Mouse (Mus musculus) heart, adult 18-20 months (tissue): ENCODE measurements around the gene Plxnb1. TPM values are rescaled to one million over a fixed set of nuclear protein-coding genes. Genes with fewer than 3 reads are reported as not detected.

ENCODE experiments used
- DNase-seq, 2 experiments: peaks; one replicate each; pipeline ENCODE4 v3.0.0; 2021 to 2022; ENCODE audit warnings: mixed read lengths in 1 of 2
- total RNA-seq, 2 experiments: library from RNA; stranded (reverse); gene quantifications; 2 replicates each; pipeline ENCODE4 v1.2.3; 2021

The Plxnb1 gene
- total RNA-seq, 2 experiments from 2014 or later = 21.1 to 21.5 TPM

DNA sequence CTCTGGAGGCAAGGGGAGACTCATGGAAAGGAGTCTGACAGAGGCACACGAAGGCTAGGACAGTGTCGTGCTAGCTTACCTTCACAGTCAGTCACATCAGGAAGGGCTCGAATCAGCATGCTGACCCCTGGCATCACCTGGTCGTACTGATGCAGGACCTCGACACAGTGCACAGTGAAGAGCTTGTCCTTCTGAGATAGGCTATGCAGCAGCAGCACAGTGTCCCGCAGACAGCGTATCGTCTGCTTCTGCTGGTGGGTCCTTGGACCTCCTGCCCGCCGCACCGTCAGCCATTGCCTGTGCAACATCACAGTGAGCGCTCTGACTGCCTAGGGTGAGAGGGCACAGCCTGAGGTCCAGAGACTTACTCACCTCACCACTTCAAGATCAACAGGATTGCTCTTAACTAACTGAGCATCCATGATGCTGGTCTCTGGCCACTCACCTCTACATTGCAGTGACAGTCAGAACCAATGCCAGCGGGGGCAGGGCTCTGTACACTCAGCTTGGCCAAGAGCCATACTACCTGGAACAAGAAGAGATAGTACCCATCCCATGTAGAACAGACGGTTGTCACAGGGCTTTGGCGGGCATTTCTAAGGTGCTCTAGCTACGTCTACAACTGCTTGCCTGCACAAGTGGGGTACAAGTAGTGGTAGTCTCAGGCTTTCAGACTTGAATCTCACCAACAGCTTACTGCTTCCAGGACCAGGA lies 34.8 kb upstream of the Plxnb1 start:
- no peak for DNase-seq

DNA sequence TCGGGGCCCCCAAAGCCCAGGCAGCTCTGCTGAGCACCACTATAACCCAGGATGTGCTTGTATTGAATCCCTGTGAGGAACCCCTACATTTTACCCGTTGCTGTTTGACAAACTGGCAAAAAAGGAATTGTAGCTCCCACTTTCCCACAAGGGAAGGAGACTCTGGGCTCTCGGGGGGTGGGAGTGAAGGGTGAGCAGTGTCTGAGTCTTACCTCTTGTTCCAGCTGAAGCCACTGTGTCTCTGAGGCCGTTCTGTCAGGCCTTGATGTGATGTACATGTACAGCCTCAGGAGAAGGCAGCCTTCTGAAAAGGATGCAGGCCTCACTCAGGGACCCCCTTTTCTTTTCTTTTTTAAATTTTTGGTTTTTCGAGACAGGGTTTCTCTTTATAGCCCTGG lies 34.3 kb upstream of the Plxnb1 start:
- no peak for DNase-seq

DNA sequence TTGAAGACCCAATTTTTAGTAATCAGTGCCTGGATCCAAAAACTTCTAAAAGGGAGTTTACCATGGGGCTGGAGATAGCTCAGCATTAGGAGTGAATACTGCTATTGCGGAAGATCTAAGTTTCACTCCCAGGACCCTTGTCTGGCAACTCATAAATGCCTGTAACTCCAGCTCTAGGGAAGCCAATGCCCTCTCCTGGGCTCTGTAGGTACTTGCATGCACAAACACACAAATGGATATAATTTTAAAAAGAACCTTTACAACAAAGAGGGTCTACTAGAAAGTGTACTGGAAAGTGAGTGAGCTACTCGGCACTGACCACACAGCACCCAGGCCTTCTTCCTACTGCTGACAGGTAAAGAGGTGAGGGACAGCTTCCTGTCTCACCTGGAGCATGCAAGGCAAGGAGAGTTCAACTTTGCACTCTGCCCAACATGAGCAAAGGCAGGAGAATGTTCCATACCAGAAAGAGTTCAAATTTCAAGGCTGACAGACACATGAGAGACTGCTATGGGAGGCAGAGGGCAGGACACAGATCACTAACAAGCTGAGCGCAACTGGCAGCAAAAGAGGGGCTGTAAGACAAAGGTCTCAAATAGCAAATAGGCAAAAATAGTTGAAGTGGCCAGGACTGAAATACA lies 27.0 kb upstream of the Plxnb1 start:
- no peak for DNase-seq

DNA sequence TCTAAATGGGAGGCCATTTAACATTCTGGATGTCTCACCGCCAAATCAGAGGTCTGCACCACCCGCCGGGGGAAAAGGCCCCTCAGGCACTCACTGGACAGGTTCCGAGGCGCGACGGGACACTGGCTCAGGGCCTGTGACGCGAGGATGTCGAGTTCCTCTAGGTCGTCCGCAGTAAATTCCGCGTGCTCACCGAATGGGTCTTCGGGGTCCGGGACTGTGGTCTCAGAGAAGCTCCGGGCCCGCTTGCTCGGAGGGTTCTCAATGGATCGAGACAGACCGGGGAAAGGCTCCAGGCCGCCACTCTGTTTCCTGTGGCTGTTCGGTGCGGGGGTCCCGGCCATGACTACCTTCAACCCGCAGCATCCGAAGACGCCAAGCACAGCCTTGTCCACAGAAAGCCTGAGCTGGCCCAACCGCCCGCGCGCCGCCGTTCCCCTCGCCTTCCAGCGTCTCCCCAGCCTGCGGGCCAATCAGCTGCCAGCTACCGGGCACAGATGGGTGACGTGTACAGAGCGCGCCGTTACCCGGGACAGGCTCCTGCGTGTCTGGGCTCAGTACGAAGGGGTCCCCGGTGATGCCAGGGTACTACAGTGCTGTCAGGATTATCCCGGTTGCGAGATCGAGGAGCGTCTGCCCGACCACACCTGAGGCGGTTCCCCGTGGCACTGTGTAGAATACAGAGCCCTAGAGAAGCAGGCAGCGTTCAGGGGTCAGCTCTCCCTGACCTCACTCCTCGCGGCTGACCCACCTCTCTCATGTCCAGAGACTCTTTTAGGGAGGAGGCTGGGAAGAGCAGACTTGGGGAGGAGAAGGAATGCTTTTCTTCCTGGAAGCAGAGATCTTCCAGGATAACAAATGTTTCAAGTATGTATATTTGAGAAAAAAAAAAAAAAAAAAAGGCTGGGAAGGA lies 21.3 kb upstream of the Plxnb1 start, which contains the start of gene Atrip:
TSS of gene Atrip (minus strand) at position 464 of the 913 bp plus-strand sequence.
- peak; percentile 93 to 94 for DNase-seq

DNA sequence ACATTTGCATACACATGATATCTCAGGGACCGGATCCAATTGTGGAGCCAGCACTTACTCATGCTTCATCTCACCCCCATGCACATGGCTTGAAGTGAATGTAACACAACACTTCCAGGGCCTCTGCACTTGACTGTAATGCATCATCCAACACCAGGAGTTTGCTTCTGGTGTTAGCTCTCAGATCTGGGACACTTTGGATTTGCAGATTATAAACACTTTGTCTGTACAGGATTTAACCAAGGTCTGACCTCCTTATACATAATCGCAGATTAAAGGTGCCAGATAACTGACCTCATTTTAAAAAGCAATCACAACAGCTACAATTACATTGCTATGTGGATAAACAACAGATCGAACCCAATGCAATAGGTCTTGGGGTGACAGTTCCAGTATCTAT lies 14.7 kb upstream of the Plxnb1 start:
- no peak for DNase-seq

DNA sequence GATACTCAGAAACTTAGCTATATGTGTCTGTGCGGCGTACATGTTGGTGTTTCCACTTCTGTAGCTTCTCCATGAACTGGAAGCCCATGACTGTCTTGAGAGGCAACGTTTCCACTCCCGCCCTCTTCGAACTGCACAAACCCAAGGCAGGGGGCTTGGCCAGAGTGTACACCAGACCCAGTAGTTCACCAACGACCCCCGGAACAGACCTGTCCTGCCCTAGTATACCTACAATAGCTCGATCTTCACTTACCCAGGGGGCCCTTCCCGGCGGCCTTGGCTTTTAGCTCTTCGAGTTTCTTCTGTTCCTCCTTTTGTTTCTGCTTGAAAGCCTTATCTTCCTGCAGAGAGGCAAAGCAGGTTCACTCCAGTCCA lies 13.5 kb upstream of the Plxnb1 start:
- no peak for DNase-seq

DNA sequence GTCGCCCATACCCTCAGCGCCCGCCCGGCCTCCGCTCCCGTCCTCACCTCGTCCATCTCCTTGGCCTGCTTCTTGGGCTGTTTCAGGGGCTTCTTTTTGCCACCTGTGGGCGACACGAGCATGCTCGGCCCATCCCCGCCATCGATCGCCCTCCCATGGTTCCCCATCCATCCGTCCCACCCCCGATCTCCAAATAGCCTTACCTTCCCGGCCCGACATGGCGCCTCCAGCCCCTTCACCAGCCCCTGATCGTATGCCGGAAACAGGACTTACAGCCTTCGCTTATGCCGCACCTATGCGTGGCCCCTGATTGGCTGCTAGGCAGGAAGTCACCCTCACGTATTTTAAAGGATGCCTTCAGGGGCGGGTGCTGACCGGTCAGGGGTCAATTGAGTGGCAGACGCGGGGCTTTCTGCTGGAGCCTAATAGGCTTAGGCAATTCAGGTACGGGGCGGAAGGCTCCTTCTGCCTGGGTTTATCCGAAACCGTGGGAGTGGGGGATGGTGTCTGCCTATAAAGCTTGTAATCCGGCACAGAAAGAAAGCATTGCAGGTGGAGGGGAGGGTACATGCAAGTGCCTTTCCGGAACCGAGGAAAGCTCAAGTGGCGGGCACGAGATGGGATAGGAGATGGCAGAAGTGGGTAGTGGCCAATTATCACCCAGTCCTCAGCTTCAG lies 12.9 kb upstream of the Plxnb1 start, which contains the start of the genes Ccdc51 and Tma7:
TSS of gene Ccdc51 (plus strand) at position 370 of the 677 bp plus-strand sequence.
TSS of gene Tma7 (minus strand) at position 464 of the 677 bp plus-strand sequence.
- peak; percentile 86 to 91 for DNase-seq

DNA sequence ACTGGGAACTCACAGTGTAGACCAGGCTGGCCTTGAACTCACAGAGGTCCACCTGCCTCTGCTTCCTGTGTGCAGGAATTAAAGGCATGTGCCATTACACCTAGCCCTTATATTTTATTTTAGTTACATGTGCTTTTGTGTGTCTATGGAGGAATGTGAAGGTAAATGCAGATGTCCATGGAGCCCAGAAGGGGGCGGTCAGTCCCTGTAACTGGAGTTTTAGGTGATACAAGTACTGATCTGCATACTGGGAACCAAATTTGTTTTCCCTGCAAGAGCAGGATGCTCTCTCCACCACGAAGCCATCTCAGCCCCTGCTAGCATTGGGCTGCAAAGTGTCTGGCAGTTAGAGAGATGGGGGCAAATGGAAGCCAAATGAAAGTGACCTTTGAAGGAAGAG lies 10.3 kb upstream of the Plxnb1 start:
- DNase-seq = no peak

DNA sequence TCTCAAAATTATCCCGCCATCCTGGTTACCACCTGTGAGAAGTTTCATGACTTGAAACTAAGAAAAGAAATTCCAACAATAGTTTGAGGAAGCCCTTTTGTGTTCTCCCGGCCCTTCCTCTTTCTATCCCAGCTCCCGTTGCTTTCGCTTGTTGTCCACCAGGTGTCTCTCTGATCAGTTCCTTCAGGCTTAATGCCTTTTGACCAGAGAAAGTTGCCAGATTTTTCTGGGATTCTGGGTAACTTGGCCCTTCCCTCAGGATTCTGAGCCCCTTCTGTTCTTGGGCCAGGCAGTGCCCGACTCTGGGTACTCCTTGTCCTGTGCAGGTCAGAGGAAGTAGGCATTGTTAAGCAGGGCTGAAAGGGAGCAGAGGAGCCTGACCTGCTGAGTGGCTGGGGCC lies 7.2 kb upstream of the Plxnb1 start:
- peak; percentile 49 to 77 for DNase-seq

DNA sequence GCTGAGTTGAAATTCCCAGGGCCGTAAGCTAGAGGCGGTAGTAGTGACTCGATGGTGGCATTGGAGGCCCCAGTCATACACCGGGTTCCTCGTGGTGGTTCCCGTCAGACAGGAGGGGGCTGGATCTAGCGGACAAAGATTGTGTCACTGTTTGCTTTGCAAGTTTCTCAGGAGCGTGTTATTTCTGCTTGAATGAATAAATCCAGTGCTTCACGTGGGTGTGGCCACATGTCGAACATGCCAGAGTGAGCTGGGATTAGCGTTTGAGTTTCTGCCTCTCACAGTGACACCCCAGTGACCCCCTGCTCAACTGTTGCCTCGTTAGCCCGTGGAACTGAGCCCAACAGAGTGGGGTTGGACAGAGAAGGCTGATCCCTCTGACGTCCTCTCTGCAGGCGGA lies 4.7 kb upstream of the Plxnb1 start:
- no peak for DNase-seq

DNA sequence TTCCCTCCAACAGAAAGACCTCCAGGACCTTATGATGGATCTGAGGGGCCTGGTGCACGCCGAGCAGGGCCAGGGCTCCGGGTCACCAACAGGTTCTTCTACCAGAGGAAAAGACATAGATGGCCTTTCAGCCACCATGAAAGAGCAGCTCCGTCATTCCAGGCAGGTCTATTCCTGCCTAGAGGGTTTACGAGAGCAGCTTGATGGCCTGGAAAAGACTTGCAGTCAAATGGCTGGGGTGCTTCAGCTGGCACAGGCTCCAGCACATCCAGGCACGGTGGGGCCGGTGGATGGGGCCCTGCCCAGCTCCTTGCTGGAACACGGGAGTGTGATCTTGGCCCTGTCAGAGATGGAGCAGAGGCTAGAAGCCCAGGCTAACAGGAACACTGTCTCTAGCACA lies 3.4 kb upstream of the Plxnb1 start:
- no peak for DNase-seq

DNA sequence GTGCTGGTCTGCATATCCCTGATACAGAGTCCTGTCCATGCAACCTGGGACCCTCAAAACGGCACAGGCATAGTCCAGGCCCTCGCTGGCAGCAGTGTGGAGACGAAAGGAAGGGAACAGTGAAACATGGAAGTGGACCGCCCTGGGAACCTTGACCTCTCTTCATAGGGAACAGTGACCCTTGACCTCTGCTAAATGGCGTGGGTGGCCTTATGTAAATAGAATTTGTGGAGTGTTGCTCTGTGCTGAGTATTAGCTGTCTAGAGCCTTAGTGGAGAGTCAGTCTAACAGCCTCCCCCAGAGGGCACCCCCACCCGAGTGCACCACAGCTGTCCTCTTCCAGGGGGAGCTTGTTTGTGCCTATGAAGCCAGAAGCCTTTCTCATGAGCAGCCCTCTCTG lies 2.4 kb upstream of the Plxnb1 start:
- DNase-seq = no peak

DNA sequence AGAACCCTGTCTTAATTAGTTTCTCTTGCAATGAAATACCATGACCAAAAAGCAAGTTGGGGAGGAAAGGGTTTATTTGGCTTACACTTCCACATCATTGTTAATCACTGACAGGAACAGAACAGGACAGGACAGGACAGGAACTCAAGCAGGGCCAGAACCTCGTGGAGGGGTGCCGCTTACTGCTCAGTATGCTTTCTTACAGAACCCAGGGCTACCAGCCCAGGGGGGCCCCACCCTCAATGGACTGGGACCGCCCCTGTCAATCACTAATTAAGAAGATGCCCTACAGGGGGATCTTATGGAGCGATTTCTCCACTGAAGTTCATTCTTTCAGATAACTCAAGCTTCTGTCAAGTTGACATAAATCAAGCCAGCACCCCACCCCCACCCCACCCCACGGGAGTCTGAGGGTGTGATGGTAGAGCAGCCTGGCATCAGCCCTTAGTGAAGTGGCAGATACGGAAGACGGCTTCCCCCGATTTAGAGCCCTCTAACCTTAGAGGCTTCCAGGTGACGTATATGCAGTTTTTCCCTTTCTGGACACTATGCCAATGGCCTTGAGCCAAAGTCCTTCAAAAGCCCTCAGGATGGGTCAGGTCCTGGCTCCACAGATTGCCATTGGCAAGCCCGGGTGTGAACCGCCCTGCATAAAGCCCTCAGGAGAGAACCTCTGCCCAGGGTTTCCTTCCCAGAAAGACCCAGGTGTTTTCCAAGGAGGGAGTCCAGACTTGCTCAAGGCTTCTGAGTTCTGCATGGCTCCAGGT lies 1.2 kb upstream of the Plxnb1 start:
- peak; percentile 54 for DNase-seq

DNA sequence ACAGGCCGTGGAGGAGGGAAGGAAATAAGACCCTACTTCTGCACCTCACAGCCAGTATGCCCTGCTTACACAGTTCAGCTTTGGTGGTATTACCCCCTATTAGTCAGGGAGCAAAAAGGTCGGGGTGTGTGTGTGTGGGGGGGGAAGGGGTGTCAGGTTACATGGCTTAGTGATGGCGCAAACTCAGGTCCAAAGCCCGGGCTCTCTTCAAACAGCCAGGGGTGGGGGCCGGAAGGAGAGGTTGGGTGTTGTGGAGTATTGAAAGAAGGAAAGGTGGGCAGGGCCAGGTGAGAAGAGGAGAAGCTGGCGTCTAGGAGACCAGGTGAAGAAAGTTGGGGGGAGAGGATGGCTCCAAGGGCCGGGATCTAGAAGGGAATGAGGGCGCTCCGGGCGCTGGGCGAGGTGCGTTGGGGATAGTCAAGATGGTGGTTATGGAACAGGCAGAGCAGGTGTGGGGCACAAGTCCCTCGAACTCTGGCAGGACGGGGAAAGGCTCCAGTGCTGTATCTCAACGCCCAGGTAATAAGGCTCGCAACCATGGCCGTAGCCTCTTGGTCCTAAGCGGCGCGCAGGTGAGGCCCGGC lies 544 bp upstream of the Plxnb1 start:
- DNase-seq = no peak

DNA sequence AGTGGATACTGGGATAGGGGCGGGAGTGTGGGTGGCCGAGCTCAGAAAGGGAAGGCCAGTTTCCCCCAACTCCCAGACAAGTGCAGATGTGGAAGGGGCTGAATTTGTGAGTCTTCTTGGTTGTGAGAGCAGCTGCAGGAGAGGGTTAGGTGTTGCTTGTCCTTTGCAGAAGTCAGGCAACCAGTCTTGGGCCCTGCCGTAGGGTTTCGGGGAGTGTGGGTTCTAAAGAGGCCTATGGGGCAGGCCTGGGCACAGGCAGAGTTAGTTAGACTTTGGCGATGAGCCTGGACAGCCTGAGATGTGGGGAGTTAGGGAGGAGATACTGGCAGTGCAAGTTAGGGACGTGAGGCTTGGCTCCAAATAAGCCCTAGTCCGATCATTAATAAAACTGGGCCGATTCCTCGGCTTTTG lies 1.1 kb downstream of the Plxnb1 start:
- DNase-seq = peak in 1 of 2 experiments; percentile 40

DNA sequence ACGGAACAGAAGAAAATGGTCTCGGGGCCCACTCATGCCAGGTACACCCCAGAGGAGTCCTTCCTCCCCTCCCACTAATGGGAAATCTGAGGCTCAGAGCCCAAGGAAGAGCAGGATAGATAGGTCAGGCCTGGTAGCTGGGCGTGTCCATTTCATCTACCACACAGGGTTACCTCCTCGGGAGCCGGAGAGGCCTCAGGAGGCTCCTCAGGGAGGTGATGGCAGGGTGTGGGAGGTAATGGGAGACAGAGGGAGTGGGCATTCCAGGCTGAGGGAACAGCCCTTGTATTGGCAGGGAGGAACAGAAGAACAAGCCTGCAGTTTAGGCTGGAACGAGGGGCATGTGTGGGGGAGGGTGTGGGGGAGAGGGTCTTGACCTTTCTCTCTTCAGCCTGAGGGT lies 1.7 kb downstream of the Plxnb1 start:
- DNase-seq = no peak

DNA sequence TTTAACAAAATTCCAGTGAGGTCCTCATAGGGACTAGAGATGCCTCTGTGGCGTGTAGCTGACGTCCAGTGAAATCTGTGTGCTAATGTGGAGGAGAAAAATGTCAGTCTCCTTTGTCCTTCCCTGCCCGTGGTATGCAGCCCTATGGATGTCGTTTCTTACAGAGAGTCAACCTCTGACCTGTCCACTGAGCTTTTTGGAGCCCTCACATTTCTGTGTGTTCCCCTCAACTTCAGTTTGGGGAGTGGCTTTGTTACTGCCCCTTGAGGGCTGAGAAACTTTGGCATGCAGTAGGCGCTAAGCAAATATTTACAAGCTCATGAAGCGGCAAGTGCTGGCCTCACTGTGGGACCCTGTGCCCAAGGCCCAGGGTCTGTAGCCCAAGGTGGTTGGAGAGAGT lies 2.1 kb downstream of the Plxnb1 start:
- DNase-seq = peak in 1 of 2 experiments; percentile 28

DNA sequence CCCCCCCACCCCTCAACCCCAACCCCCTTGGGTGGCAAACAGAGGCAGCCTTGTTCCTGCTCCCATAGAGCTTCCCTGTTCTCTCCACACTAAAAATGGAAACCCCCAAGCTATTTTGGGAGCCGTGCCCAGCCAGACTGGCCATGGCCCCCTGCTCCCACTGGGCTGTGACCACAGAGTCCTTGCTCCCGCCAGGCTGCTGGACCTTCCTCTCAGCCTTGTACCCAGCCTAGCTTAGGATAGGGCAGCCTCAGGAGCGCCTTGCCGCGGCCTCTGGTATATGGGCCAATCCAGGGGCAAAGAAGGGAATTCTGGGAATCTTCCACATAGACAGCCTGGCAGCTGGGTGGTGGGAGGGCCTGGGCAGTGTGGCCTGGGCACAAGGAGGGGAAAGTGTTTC lies 2.6 kb downstream of the Plxnb1 start:
- DNase-seq = peak; percentile 57 to 73

DNA sequence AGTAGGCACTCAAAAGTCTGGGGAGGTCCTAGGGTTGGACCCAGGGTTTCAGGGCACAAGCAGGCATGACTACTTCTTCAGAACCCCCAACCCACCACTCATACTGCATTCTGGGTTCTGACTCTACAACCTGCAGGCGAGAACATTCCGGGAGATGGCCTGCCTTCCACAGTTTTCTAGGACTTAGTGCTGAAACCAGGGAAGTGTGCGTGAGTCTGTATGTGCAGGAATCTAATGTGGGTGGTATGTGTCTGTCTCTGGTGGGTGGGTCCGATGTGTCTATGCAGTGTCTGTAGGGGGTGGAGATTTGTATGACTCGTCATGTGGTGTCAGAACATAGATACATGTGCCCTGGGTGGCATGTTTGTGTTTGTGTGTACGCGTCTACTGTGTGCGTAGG lies 3.2 kb downstream of the Plxnb1 start:
- DNase-seq = no peak

DNA sequence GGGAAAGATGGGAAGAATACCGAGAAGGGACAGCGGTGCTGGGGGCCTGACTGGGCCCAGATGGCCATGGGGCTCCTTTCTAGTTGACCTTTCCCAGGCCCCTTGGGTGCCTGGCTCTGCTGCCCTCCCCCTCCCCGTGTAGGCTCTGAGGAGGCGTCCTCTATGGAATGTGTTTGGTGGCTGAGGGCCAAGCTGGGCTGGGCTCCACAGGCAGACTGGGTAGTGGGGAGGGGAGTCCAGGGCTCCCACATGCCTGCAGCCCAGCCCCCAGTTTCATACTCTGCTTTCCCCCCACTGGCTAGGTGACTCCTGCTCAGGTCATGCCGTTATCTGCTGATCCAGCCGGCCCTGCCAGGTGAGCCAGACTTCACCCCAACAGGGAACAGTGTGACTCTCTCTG lies 3.8 kb downstream of the Plxnb1 start:
- DNase-seq = peak; percentile 75 to 82

DNA sequence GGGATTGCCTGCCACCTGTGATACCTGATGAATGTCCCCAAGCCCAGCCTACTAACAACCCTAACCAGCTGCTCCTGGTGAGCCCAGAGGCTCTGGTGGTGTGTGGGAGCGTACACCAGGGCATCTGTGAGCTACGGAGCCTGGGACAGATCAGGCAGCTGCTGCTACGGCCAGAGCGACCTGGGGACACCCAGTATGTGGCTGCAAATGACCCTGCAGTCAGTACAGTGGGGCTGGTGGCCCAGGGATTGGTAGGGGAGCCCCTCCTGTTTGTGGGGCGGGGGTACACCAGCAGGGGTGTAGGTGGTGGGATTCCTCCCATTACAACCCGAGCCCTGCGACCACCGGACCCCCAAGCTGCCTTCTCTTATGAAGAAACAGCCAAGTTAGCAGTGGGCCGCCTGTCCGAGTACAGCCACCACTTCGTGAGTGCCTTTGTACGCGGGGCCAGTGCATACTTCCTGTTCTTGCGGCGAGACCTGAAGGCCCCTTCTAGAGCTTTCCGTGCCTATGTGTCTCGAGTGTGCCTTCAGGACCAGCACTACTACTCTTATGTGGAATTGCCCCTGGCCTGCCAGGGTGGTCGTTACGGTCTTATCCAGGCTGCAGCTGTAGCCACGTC lies 5.2 kb downstream of the Plxnb1 start:
- DNase-seq = no peak
